Mouse (Mus musculus): ENCODE results near the gene Tmem108. TPM values are rescaled to one million over a fixed set of nuclear protein-coding genes. Genes with fewer than 3 reads are reported as not detected.

The Tmem108 gene
- polyA plus RNA-seq, 1 experiment from 2014 or later, result 5.5 TPM

DNA sequence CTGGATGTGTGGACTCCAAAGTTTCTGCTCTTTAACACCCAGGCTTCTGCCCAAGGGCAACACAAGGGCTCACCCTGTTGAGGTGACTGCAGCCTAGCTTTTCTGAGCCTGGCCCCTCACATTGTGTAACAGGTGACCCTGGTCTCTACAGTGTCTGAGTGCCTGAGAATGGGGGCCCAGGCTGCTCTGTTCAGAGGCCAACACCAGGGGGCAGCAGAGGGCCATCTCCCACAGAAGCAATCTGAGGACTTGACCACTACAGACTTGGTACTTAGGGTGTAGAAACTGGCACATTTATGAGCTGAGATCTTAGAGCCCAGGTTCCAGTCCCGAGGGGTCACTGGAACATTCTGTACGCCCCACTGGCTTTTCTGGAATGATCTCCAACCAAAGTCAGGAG is 271.2 kb downstream of the Tmem108 start:
- Histone ChIP-seq H3K27ac (no peak overlapping the region), H3K4me3 (replicated peaks; ENCODE audit: low read depth, low read length) (no peak overlapping the region), H3K36me3 (ENCODE audit: insufficient read depth, low read length) (no peaks in the 10 kb centered on the region), H3K4me1 (replicated peaks; ENCODE audit: insufficient read depth, low read length) (no peaks in the 10 kb centered on the region), H3K9ac (ENCODE audit: low read depth, low read length) (no peak overlapping the region), H3K4me2 (ENCODE audit: low read length) (no peak overlapping the region), H3K27me3 (ENCODE audit: insufficient read depth, low read length) (no peaks in the 10 kb centered on the region), H3K9me3 (replicated peaks; ENCODE audit: low read length) (no peaks in the 10 kb centered on the region)
- TF ChIP-seq CTCF (IDR thresholded peaks at IDR 0.05; ENCODE audit: low read depth), result peak; percentile 98
- WGBS, result 12% methylated on average over 2 of the region's 2 CpGs
- DNase-seq (ENCODE audit: low spot score), result peak; percentile 84
- peak; percentile 48; the same call in 1 of the 2 replicates for ATAC-seq (replicated peaks; ENCODE audit: low FRiP score, low read depth)

DNA sequence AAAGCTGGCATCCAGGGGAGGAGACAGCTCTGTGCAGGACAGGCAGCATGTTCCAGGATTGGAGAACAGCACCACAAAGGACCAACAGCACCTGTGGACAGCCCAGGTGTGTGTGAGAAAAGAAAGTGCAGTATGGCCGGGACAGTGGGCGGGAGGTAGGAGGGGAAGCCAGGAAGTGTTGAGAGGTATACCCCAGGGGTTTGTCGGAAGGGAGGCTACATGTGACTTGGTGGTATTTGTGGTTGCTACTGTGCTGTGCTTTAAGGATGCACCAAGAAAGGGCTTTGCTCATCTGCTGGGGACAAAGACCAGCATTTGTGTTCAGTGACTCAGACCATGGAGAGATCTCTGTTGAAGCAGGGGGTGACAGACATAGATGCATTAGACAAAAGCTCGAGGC is 271.8 kb downstream of the Tmem108 start:
- 83% methylated on average over 4 of the region's 4 CpGs for WGBS
- no peak for TF ChIP-seq CTCF (IDR thresholded peaks at IDR 0.05; ENCODE audit: low read depth)

DNA sequence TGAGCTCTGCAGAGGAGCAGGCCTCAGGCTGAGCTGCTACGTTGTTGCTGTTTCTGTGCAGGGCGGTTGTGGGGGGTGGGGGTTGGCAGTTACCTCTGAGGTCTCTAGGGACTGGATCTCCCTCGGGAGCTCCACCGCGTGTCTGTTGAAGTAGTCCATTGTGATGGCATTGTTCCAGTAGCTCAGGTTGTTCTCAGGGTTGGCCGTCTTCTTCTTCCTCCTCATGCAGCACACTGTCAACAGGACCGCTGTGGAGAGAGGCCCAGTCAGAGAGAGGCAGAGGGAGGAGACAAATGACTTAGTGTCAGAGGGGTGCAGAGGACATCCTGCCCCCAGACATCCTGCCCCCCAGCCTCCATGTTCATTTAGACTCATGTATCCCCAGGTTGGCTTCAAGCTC is 272.5 kb downstream of the Tmem108 start:
- no peak for ATAC-seq (replicated peaks; ENCODE audit: low FRiP score, low read depth)
- 46% methylated on average over 7 of the region's 7 CpGs for WGBS

More for the DNA sequence above, 271.8 kb downstream of the Tmem108 start:
- H3K36me3 ChIP-seq (ENCODE audit: insufficient read depth, low read length), result no peaks in the 10 kb centered on the region
- DNase-seq (ENCODE audit: low spot score) (no peak), ATAC-seq (replicated peaks; ENCODE audit: low FRiP score, low read depth) (no peak)
- no peaks in the 10 kb centered on the region for H3K9me3 ChIP-seq (replicated peaks; ENCODE audit: low read length)
- H3K4me2 ChIP-seq (ENCODE audit: low read length), result no peak overlapping the region
- H3K27me3 ChIP-seq (ENCODE audit: insufficient read depth, low read length), result no peaks in the 10 kb centered on the region
- H3K9ac ChIP-seq (ENCODE audit: low read depth, low read length), result no peak overlapping the region
- H3K27ac ChIP-seq, result no peak overlapping the region
- 0 out of 2 replicates have a peak, but pooled peaks cover 2% of the 10 kb centered on the region for H3K4me1 ChIP-seq (replicated peaks; ENCODE audit: insufficient read depth, low read length)
- H3K4me3 ChIP-seq (replicated peaks; ENCODE audit: low read depth, low read length), result no peak overlapping the region

DNA sequence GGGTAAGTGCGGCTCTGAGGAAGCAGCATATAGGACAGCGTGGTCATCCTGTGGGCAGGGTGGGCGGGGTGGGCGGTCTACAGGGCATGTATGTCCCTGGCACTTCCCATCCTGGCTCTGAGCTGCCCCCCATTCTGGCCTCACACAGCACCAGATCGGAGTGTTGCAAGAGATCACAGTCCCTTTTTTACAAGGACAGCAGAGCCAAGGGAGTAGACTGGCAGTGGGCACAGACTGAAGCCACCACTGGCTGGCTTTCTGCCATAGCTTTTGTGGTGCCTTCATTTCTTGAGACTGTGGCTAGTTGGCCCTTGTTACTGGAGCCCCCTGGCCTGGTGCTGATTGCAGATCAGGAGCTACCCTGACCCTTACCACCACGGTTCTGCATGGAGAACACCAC is 275.4 kb downstream of the Tmem108 start:
- DNase-seq (ENCODE audit: low spot score) (no peak), ATAC-seq (replicated peaks; ENCODE audit: low FRiP score, low read depth) (no peak)
- Histone ChIP-seq H3K4me2 (ENCODE audit: low read length) (no peak overlapping the region), H3K9me3 (replicated peaks; ENCODE audit: low read length) (no peaks in the 10 kb centered on the region), H3K36me3 (ENCODE audit: insufficient read depth, low read length) (no peaks in the 10 kb centered on the region), H3K27ac (no peak overlapping the region), H3K4me3 (replicated peaks; ENCODE audit: low read depth, low read length) (no peak overlapping the region), H3K4me1 (replicated peaks; ENCODE audit: insufficient read depth, low read length) (0 out of 2 replicates have a peak, but pooled peaks cover 3% of the 10 kb centered on the region), H3K27me3 (ENCODE audit: insufficient read depth, low read length) (no peaks in the 10 kb centered on the region), H3K9ac (ENCODE audit: low read depth, low read length) (no peak overlapping the region)
- TF ChIP-seq CTCF (IDR thresholded peaks at IDR 0.05; ENCODE audit: low read depth), result no peak
- WGBS, result 71% methylated on average over 6 of the region's 6 CpGs

More for the DNA sequence above, 272.5 kb downstream of the Tmem108 start:
- DNase-seq (ENCODE audit: low spot score), result no peak
- TF ChIP-seq CTCF (IDR thresholded peaks at IDR 0.05; ENCODE audit: low read depth), result no peak
- no peak overlapping the region for H3K27ac ChIP-seq
- H3K4me3 ChIP-seq (replicated peaks; ENCODE audit: low read depth, low read length), result no peak overlapping the region
- H3K27me3 ChIP-seq (ENCODE audit: insufficient read depth, low read length), result no peaks in the 10 kb centered on the region
- H3K9ac ChIP-seq (ENCODE audit: low read depth, low read length), result no peak overlapping the region
- no peaks in the 10 kb centered on the region for H3K36me3 ChIP-seq (ENCODE audit: insufficient read depth, low read length)
- no peak overlapping the region for H3K4me2 ChIP-seq (ENCODE audit: low read length)
- H3K4me1 ChIP-seq (replicated peaks; ENCODE audit: insufficient read depth, low read length), result 0 out of 2 replicates have a peak, but pooled peaks cover 3% of the 10 kb centered on the region
- H3K9me3 ChIP-seq (replicated peaks; ENCODE audit: low read length), result no peaks in the 10 kb centered on the region

DNA sequence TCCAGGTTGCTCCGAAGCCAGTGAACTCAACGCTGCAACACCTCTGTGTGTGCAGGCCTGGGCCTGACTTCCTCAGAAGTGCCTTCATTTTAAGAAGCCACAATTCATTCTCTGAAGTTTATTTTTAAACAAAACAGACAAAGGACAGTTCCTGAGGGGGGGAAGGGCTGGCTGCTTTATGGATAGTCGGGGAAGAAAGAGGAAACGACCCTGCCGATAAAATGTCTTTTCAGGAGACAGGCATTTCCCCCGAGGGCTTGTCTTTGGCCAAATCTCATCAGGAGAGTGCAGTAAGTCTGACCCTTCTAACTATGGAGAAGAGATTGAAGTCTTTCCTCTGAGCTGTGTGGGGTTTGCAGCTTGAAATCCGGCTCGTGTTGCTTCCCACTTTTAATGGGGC is 276.0 kb downstream of the Tmem108 start:
- no peak for TF ChIP-seq CTCF (IDR thresholded peaks at IDR 0.05; ENCODE audit: low read depth)
- Histone ChIP-seq H3K27ac (no peak overlapping the region), H3K4me3 (replicated peaks; ENCODE audit: low read depth, low read length) (no peak overlapping the region), H3K9me3 (replicated peaks; ENCODE audit: low read length) (no peaks in the 10 kb centered on the region), H3K9ac (ENCODE audit: low read depth, low read length) (no peak overlapping the region), H3K27me3 (ENCODE audit: insufficient read depth, low read length) (no peaks in the 10 kb centered on the region), H3K36me3 (ENCODE audit: insufficient read depth, low read length) (no peaks in the 10 kb centered on the region), H3K4me1 (replicated peaks; ENCODE audit: insufficient read depth, low read length) (0 out of 2 replicates have a peak, but pooled peaks cover 6% of the 10 kb centered on the region), H3K4me2 (ENCODE audit: low read length) (peak overlapping the region; percentile 13; the same call in 1 of the 2 replicates)
- 14% methylated on average over 8 of the region's 8 CpGs for WGBS
- DNase-seq (ENCODE audit: low spot score) (peak; percentile 53), ATAC-seq (replicated peaks; ENCODE audit: low FRiP score, low read depth) (no peak)

DNA sequence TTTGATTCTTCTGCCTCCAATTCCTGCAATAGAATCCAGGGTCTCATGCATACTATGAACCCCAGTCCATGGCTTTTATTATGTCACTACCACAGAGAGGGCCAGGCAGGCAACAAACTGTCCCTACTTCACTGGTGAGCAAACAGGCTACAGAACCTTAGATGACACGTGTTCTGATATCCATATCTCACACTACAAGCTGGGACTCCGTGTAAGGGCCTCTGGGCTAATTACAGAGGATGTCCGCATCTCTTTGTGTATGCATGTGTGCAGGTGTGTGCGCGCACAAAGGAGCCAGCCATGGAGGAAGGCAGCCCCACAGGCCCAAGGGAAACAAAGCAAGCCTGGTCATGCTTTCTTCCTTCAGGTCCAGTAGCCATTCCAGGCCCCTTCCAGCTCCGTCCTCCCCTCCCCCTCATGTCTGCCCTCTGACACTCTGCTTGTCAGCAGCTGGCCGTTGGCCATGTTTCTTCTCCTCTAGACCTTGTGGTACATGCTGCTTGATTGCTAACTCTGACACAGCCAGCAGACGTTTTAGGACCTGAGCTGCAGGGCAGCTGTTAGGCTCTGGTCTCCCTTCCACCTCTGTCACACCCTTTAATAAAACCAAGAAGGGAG is 280.9 kb downstream of the Tmem108 start:
- Histone ChIP-seq H3K9me3 (replicated peaks; ENCODE audit: low read length) (no peaks in the 10 kb centered on the region), H3K4me2 (ENCODE audit: low read length) (no peak overlapping the region), H3K27ac (no peak overlapping the region), H3K4me1 (replicated peaks; ENCODE audit: insufficient read depth, low read length) (0 out of 2 replicates have a peak, but pooled peaks cover 6% of the 10 kb centered on the region), H3K27me3 (ENCODE audit: insufficient read depth, low read length) (no peaks in the 10 kb centered on the region), H3K4me3 (replicated peaks; ENCODE audit: low read depth, low read length) (no peak overlapping the region), H3K9ac (ENCODE audit: low read depth, low read length) (no peak overlapping the region), H3K36me3 (ENCODE audit: insufficient read depth, low read length) (no peaks in the 10 kb centered on the region)
- ATAC-seq (replicated peaks; ENCODE audit: low FRiP score, low read depth) (peak; percentile 47; the same call in 1 of the 2 replicates), DNase-seq (ENCODE audit: low spot score) (peak; percentile 50)
- TF ChIP-seq CTCF (IDR thresholded peaks at IDR 0.05; ENCODE audit: low read depth), result no peak
- 45% methylated on average over 8 of the region's 8 CpGs for WGBS

Data from kidney, postnatal 0 days (tissue).